Mouse (Mus musculus) forebrain, embryonic 14.5 days (tissue): ENCODE measurements around the gene Fbll1. TPM values are rescaled to one million over a fixed set of nuclear protein-coding genes. Genes with fewer than 3 reads are reported as not detected.
"Not testable (repeated sequence)": the region's sequence is repeated elsewhere in the genome, so short reads cannot be mapped to it uniquely, and the experiment has no call there.

ENCODE experiments used
- ATAC-seq: fragments of 200-750 bp; cut with Nextera tagmentation; 2 replicates; pipeline ENCODE4 v1.8.0; 2017; ENCODE audit warnings: mild to moderate bottlenecking, moderate library complexity
- DNase-seq: peaks from one replicate; pipeline ENCODE4 v3.0.0-alpha.2; 2015; ENCODE audit warnings: low spot score
- H3K27ac ChIP-seq: fragments of 300-500 bp; sonication (generic); 2 replicates; pipeline ENCODE4 v1.5.1; 2014; ENCODE audit warnings: low read depth, mild to moderate bottlenecking, control low read depth, low read length, moderate library complexity
- H3K27me3 ChIP-seq: fragments of 300-500 bp; sonication (generic); replicated peaks from 2 replicates; pipeline ENCODE4 v1.6.1; 2014; ENCODE audit warnings: low read length, control low read depth, mixed read lengths; ENCODE audit not compliant: control insufficient read depth, insufficient read depth
- H3K36me3 ChIP-seq: fragments of 300-500 bp; sonication (generic); 2 replicates; pipeline ENCODE4 v1.6.1; 2014; ENCODE audit warnings: low read length, control low read depth; ENCODE audit not compliant: control insufficient read depth, insufficient read depth
- H3K4me1 ChIP-seq: fragments of 300-500 bp; sonication (generic); 2 replicates; pipeline ENCODE4 v1.6.1; 2014; ENCODE audit warnings: antibody characterized with exemption, low read length, control low read depth; ENCODE audit not compliant: control insufficient read depth, insufficient read depth
- H3K4me2 ChIP-seq: fragments of 300-500 bp; sonication (generic); 2 replicates; pipeline ENCODE4 v1.6.1; 2014; ENCODE audit warnings: mild to moderate bottlenecking, control low read depth, low read length
- H3K4me3 ChIP-seq: fragments of 300-500 bp; sonication (generic); 2 replicates; pipeline ENCODE4 v1.5.1; 2014; ENCODE audit warnings: low read depth, low read length, control low read depth
- H3K9ac ChIP-seq: fragments of 300-500 bp; sonication (generic); 2 replicates; pipeline ENCODE4 v1.6.1; 2014; ENCODE audit warnings: mild to moderate bottlenecking, low read length, control low read depth, moderate library complexity
- H3K9me3 ChIP-seq: fragments of 300-500 bp; sonication (generic); replicated peaks from 2 replicates; pipeline ENCODE4 v1.6.1; 2016; ENCODE audit warnings: low read length, control low read depth, mixed read lengths; ENCODE audit not compliant: control insufficient read depth
- WGBS: fragments of 180-500 bp; shearing (Covaris S2); extraction: QIAGEN DNeasy Blood & Tissue Kit; methylation state at CpG from one replicate; pipeline ENCODE4 v1.1.7; 2014; 5-methylcytosine and 5-hydroxymethylcytosine counted together
- polyA plus RNA-seq: library from polyadenylated mRNA; unstranded; fragments of >200 nt; fragmentation: Nextera tagmentation; extraction: Ambion mirVana; gene quantifications from 2 replicates; pipeline ENCODE4 v1.2.1, GENCODE M21; 2014

Fbll1 gene
- 6.7 and 12.4 TPM in 2 replicates for polyA plus RNA-seq

DNA sequence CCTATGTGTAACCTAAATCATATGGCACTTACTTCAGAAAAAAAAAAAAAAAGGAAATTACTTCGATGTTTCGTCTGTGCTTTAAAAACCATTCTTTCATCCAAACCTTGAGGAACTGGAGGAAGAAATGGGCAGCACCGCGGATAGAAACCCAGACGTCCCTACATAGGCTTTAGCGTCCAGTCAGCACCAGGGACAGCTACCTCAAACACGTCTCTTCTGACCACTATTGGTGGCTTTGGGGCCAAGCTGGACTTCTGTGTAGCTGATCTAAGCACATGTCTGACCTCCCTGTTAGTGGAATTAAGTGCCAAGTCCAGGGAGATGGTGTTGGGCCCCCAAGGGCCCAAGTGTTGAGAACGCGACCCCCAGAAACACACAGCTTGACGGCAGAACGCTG lies at the start of gene Fbll1:
Gene Fbll1, minus strand, starts transcription at position 11 of the 400 bp plus-strand sequence.
- H3K27ac ChIP-seq: peak within 1 kb of the TSS; percentile 79
- H3K9me3 ChIP-seq: no peaks in the 10 kb centered on the region
- H3K36me3 ChIP-seq: no peaks in the 10 kb centered on the region
- H3K27me3 ChIP-seq: peaks cover 34% of the 10 kb centered on the region
- peak; percentile 30; the same call in 1 of the 2 replicates for ATAC-seq
- peak within 1 kb of the TSS; percentile 68 for H3K4me3 ChIP-seq
- peak; percentile 60 for DNase-seq
- peaks cover 10% of the 10 kb centered on the region; the same call in 1 of the 2 replicates for H3K4me1 ChIP-seq
- WGBS: 10% methylated on average over 11 of the region's 11 CpGs
- H3K9ac ChIP-seq: peak within 1 kb of the TSS; percentile 70
- H3K4me2 ChIP-seq: peak within 1 kb of the TSS; percentile 78

DNA sequence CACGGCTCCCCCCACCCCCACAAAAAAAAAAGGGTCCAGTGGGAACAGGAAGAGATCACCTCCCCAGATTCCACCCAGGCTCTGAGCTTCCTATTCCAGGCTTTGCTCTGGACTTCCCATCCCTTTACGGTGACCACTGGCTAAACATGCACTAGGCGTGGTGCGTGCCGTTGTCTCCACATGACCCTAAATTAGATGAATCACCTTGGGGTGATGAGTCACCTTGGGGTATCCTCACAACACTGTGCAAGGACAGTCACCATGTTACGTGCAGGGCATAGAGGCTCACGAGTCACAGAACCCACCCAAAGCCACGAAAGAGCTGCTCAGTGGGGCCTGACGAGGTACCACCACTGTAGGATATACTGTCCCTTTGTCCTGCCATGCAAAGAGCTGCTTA lies 45.6 kb upstream of the Fbll1 start:
- no peaks in the 10 kb centered on the region for H3K27me3 ChIP-seq
- H3K4me1 ChIP-seq: no peaks in the 10 kb centered on the region
- no peak overlapping the region for H3K9ac ChIP-seq
- no peak overlapping the region for H3K4me2 ChIP-seq
- ATAC-seq (no peak), DNase-seq (no peak)
- peaks cover 31% of the 10 kb centered on the region for H3K36me3 ChIP-seq
- no peak overlapping the region for H3K4me3 ChIP-seq
- H3K9me3 ChIP-seq: no peaks in the 10 kb centered on the region
- 91% methylated on average over 9 of the region's 9 CpGs for WGBS
- H3K27ac ChIP-seq: no peak overlapping the region

DNA sequence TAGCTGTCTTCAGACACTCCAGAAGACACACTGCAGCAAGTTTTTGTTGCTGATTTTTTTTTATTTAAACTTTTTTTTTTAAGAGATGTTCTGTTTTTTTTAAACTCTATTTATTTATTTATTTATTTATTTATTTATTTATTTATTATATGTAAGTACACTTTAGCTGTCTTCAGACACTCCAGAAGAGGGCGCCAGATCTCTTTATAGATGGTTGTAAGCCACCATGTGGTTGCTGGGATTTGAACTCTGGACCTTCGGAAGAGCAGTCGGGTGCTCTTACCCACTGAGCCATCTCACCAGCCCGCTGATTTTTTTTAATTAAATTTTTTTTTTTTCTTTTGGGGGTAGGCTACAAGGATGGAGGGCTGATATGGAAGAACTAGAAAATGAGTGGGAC lies 43.9 kb upstream of the Fbll1 start:
- not testable (repeated sequence) for H3K9me3 ChIP-seq, H3K27me3 ChIP-seq, H3K4me2 ChIP-seq, DNase-seq, ATAC-seq, H3K4me1 ChIP-seq, H3K4me3 ChIP-seq, H3K9ac ChIP-seq, H3K27ac ChIP-seq
- WGBS: 85% methylated on average over 4 of the region's 4 CpGs
- peaks cover 33% of the 10 kb centered on the region for H3K36me3 ChIP-seq

DNA sequence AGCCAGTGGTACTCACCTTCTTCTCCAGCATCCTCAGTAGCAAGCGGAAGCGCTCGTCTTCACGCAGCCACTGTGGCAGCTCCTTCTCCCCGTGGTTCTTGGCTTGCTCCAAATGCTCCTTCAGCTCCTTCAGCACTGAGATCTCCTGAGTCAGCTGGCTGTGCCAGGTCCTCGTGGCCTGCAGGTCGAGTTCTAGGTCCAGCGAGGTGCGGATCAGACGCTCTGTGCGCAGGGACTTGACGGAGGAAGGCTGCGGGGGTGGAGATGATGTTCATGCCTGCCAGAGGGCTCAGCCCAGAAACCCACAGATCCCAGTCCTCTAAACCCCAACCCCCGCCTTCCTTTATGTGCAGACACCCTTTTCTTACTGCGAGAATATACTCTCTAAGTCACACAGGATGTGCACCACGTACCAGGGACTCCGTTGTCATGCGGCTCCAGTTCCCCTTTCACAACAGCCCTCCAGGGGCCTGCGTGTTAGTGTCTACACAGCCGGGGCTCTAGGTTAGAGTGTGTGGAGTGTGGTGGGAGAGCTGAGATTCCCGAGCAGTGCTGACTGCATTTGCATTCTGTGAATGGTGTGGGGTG lies 43.1 kb upstream of the Fbll1 start:
- ATAC-seq: no peak
- Histone ChIP-seq H3K9me3 (no peaks in the 10 kb centered on the region), H3K27me3 (no peaks in the 10 kb centered on the region), H3K36me3 (peaks cover 33% of the 10 kb centered on the region), H3K4me3 (no peak overlapping the region), H3K9ac (no peak overlapping the region), H3K4me2 (no peak overlapping the region), H3K4me1 (0 out of 2 replicates have a peak, but pooled peaks cover 5% of the 10 kb centered on the region), H3K27ac (no peak overlapping the region)
- 87% methylated on average over 21 of the region's 21 CpGs for WGBS
- DNase-seq: no peak

DNA sequence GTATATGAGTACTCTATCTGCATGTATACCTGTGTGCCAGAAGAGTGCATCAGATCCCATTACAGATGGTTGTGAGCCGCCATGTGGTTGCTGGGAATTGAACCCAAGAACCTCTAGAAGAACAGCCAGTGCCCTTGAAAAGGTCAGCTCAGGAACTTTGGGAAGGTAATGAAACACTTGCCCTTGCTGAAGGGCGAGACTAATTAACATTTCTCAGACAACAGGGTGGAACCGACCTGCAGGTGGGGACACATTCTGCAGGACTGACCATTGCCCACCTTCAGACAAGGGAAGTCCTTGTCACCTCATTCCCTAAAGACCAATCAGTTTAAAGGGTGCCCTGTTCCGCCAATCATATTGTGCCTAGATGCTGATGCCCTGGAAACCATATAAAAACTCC lies 42.1 kb upstream of the Fbll1 start:
- H3K9ac ChIP-seq, H3K27ac ChIP-seq, DNase-seq, H3K9me3 ChIP-seq, H3K4me2 ChIP-seq, H3K4me3 ChIP-seq, H3K27me3 ChIP-seq, H3K4me1 ChIP-seq, ATAC-seq: not testable (repeated sequence)
- 96% methylated on average over 4 of the region's 4 CpGs for WGBS
- peaks cover 33% of the 10 kb centered on the region for H3K36me3 ChIP-seq

DNA sequence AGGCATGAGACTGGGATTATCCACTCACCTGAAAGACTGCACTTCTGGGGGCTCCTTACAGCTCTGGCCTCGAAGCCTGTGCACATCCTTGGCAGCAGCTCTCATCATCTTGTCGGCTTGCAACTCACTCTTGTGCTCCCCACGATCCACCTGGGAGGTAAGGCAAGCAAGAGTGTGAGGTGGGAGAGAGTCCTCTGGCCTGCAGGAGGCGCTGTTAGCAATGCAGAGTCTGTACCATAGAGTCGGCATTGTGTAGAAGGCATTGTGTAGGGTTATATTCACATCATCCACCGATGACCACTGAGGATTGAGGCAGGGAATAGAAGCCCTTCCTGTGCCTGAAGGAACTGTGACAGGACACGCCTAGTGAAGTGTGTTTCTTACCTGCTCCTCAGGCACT lies 41.6 kb upstream of the Fbll1 start:
- Histone ChIP-seq H3K27ac (no peak overlapping the region), H3K4me1 (0 out of 2 replicates have a peak, but pooled peaks cover 5% of the 10 kb centered on the region), H3K4me3 (no peak overlapping the region), H3K4me2 (no peak overlapping the region), H3K36me3 (peaks cover 33% of the 10 kb centered on the region), H3K9ac (no peak overlapping the region), H3K9me3 (no peaks in the 10 kb centered on the region), H3K27me3 (no peaks in the 10 kb centered on the region)
- 85% methylated on average over 7 of the region's 7 CpGs for WGBS
- ATAC-seq: no peak
- no peak for DNase-seq

DNA sequence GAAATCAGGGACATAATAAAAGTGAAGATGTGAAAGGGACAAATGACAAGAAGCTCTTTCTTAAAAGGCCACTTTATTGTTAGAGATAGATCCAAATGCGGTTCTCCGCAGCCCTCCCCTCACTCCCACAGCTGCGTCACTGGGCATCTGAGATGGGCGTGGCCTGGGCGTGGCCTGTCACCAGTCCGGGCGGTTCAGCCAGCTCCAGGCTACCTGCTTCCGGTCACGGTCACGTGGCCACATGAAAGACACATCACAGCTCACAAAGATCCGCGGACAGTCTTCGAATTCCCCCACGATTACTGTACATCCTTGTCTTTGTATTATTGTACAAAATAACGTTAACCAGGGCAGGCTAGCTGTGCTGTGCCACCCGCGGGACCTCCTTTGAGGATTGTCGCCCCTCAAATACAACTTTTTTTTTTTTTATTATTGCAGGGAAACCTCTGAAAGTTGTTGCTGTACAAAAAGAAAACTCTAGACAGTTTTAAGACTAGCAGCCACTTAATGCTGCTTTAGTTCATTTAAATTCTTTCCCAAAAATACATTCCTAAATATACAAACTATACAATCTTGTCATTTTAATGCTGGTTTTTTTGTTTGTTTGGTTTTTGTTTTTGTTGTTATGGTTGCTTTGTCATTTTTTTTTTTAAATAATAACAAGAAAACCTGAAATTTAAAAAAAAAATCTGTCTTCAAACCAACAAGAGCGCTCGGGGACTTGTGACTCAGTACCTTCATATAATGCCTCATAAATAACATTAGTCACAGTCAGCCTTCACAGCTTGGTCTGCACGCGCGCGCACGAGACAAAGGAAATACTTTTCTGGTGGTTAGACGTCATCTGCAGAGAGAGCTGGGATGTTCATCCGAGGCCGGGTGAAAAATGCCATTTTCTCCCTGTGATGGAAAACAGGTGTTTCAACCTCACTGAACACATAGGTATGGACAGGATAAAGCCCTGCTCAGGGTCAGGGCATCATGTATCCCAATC lies 40.0 kb upstream of the Fbll1 start:
- no peak overlapping the region for H3K27ac ChIP-seq
- WGBS: 32% methylated on average over 28 of the region's 28 CpGs

DNA sequence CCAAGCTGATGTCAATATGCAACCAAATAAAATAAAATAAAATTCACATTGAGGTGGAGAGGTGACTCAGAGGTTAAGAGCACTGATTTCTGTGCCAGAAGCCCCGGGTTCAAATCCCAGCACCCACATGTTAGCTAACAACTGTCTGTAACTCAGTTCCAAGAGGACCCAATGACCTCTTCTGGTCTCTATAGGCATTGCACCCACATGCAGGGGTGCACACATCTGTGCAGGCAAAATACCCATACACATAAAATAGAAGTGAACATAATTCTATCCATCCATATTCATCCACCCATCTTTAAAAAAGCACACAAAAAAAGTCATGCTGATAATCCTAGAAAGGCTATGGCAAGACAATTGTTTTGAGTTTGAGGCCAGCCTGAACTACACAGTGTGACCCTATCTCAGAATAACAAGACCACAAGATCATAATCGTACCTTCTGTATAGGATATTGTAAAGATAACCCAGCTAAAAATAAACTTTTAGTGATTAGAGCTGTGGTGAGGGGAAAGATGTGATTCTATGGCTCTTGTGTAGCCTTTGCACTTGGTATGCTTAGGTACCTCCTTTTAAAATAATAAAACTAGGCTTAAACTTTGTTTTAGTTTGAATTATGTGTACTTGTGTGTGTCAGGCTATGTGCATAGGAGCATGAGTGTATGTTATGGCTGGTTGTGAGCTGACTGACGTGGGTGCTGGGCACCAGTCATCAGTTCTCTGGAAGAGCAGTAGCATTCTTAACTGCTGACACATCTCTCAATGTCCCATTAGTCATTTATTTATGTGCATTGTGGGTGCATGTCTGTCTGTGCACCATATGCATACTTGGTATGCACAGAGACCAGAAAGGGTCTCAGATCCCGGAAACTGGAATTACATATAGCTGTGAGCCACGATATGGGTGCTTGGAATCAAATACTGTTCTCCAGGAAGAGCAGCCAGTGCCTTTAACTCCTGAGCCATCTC lies 38.8 kb upstream of the Fbll1 start:
- Histone ChIP-seq H3K4me1 (peaks cover 14% of the 10 kb centered on the region; the same call in 1 of the 2 replicates), H3K27ac (no peak overlapping the region), H3K9me3 (no peaks in the 10 kb centered on the region), H3K4me2 (no peak overlapping the region), H3K36me3 (peaks cover 28% of the 10 kb centered on the region), H3K9ac (no peak overlapping the region), H3K27me3 (no peaks in the 10 kb centered on the region), H3K4me3 (no peak overlapping the region)
- 90% methylated on average over 5 of the region's 5 CpGs for WGBS
- no peak for ATAC-seq
- no peak for DNase-seq

More for the DNA sequence above, 40.0 kb upstream of the Fbll1 start:
- H3K9ac ChIP-seq: peak overlapping the region; percentile 37; the same call in 1 of the 2 replicates
- peak; percentile 86 for DNase-seq
- peak; percentile 74 for ATAC-seq
- peaks cover 29% of the 10 kb centered on the region for H3K36me3 ChIP-seq
- no peaks in the 10 kb centered on the region for H3K27me3 ChIP-seq
- peaks cover 8% of the 10 kb centered on the region; the same call in 1 of the 2 replicates for H3K4me1 ChIP-seq
- H3K9me3 ChIP-seq: no peaks in the 10 kb centered on the region
- peak overlapping the region; percentile 13 for H3K4me3 ChIP-seq
- H3K4me2 ChIP-seq: peak overlapping the region; percentile 53
